Mouse (Mus musculus) kidney, postnatal 10 days (tissue): ENCODE measurements around the gene Ube2e2.
"Not testable (repeated sequence)": the region's sequence is repeated elsewhere in the genome, so short reads cannot be mapped to it uniquely, and the experiment has no call there.

Experiments used
- DNase-seq: peaks from one replicate; pipeline ENCODE4 v3.0.0; 2021; ENCODE audit warnings: mixed read lengths

Gene Ube2e2

DNA sequence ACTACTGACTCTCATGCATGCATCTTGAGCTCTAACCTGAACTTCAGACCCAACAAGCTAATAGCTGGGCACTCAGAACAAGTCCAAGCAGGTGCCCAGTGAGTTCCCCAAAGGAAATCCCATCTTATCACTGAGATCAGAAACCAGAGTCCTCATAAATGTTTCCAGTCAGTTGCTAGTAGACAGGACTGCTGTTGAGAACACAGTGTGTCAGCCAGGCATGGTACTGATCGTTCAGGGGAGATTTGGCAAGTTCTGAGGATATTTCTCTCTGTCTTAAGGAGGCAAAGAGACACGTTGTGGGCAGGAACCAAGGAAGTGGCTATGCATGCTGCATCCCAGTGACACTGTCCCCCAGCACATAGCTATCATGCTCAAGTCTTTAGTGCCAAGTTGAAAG lies 275.5 kb downstream of the Ube2e2 start:
- DNase-seq = no peak

- DNase-seq = no peak
Observed at GRCm38 (mm10) chr14:18601927-18602326, 292.1 kb downstream of the Ube2e2 start.

DNA sequence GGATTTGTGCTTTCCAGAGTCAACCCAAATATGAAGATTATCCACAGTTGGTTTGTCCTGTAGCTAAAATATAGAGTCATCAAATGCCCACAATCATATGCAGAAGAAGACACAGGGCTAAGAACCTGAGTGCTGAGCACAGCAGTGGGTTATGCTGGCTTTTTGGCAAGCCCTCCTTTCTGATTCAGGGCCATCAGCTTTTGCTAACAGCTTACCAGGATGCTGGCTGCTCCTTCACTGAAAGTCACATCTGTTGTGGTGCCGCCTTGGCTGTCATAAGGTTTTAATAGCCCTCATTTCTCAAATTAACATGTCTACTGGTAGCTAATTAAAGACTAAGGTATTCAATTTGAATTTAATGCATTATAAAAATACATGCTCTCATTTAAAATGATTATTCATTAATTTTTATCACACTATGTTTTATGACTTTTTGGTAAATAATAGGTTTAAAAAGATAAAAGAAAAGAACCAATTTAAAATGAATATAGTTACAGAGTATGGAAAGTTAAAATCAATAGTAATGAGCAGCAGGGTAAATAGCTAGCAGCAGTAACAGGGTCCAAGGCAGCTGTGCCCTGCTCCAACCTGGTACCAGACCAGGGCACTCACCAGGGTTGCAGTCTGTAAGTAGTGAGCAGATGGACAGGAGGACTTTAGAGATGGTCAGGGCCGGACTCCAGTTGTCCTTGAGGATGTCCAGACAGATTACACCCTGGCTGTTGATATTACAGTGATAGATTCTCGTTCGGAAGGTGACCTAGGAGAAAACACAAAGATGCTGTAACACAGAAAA lies 307.6 kb downstream of the Ube2e2 start:
- no peak for DNase-seq

- no peak for DNase-seq
Observed at GRCm38 (mm10) chr14:18581735-18582134, 312.3 kb downstream of the Ube2e2 start.

DNA sequence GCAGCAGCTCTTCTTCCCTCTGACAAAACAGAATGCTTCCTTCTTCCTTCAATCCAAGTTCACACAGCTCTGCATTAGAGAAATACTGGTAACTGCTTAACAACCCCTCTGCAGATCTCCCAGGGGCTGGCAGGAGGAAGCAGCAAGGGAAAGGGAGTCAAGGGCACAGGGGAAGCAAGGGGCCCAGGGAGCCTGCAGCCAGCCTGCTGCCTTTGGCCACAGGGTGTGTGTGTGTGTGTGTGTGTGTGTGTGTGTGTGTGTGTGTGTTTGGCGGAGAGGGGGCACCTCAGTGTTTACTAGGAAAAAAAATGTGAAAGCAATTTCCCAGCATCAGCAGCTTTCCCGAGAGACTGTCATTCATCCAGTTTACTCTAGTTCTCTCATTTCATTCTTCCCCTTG lies 319.3 kb downstream of the Ube2e2 start:
- no peak for DNase-seq

DNA sequence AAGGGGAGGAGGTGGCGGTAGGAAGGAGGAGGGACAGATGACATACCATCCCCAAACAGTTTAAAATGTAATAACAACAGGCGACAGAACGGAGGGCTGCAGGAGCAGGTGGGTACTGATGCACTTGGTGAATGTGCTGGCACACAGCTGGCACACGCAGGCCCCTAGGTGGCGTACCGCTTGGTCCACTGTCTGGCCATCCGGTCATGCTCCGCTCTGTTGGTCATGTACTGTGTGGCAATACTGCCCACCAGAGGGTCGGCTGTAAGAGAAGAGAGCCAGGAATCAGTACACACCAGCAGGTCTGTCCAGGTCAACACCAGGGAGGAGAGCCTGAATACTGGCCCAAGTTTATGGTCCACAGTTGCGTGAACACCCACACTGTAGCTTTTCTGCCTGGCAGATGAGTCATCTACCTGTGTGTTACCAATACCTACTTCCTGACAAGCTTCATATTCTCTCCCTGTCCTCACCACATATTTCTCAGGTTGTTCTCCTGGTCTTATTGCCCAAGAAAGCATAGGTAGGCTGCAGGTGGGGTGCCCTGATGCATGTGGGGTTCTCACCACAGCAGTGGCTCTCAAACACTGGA lies 319.8 kb downstream of the Ube2e2 start:
- no peak for DNase-seq

DNA sequence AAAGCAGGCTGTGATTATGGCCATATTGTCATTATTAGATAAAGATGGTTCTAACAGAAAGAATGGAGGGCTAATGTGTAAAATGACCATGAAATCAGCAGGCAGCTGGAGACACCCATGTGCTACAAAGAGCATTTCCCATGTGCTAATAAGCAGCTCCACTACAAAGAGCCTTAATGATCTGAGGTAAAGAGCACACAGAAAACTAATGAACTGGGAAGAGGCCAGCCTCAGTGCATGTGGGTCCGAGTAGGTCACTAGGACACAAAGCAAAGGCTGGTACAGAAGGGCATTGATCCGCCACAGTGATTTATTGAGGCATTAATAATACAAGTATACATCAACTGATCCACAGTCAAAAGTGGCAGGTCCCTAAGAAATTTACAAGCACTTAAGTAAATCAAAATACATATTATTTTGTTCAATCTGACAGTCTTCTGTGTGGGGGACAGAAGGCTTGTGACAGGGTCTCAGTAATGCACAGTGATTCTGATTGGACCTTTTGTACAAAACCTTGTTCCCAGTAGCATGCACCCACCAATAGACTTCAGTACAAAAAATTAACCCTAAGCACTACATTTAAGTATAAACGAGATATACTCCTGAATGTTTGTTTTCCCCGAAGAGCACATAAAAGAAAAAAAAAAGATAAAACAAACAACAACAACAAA lies 320.6 kb downstream of the Ube2e2 start:
- no peak for DNase-seq

GRCm38 (mm10) chr14:18572852-18573251 lies 321.2 kb downstream of the Ube2e2 start:
- no peak for DNase-seq

GRCm38 (mm10) chr14:18569615-18570014 lies 324.5 kb downstream of the Ube2e2 start:
- DNase-seq = no peak

- DNase-seq = not testable (repeated sequence)
Observed at GRCm38 (mm10) chr14:18564999-18565398, 329.1 kb downstream of the Ube2e2 start.

DNA sequence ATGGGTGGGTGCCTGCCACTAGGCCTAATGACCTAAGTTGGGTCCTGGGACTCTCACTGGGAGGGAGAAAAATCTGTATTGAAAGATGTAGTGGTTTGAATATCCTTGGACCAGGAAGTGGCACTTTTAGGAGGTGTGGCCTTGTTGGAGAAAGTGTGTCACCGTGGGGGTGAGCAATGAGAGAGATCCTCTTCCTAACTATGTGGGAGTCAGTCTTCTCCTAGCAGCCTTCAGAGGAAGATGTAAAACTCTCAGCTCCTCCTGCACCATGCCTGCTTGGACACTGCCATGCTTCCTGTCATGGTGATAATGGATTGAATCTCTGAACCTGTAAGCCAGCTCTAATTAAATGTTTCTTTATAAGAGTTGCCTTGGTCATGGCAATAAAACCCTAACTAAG lies 338.8 kb downstream of the Ube2e2 start:
- DNase-seq = no peak

- DNase-seq = no peak
Observed at GRCm38 (mm10) chr14:18554627-18554988, 339.5 kb downstream of the Ube2e2 start.

DNA sequence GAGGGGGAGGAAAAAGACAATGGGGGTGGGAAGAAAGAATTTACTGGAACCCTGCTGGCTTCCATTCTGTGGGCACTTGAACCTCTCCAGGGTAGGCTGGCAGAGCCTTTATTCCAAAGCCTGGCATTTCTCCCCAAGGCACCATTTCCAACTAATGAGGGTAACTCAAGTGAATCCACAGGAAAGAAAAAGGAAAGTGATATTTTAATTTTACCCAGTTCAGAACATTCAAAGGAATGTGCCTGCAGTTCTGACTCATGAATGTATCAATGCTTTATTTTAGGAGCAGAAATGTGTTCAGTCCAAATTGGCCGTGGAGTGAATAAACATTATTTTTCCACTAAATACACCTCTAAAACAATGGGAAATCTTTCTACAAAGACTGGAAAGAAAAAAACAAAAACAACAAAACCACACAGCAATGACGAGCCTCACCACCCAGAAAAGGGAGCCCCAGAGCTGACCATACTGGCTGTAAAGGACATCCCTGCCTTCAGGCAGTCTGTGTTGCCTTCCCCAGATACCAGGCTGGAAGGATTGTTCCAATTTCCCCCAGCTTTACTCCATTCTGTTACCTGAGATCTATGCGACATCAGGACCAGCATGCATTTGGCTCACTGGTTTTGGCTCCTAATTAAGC lies 340.0 kb downstream of the Ube2e2 start:
- no peak for DNase-seq

DNA sequence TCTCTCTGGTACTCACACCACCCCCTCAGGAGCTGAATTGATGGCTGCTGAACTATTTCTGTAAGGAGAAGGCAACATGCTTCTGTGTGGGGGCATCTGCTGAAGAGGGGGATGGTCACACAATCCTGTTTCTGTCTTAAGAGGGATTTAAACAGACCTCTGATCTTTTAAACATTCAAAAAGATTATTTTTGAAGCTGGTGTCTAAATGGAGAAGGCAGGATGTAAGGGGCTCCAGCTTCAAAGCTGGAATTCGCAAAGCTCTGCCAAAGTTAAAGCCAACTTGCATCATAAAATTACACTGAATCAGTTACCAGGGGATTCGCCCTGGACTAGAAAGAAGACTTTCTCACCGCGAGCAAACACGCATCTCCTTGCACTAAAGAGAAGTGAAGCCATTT lies 346.5 kb downstream of the Ube2e2 start:
- DNase-seq = no peak

DNA sequence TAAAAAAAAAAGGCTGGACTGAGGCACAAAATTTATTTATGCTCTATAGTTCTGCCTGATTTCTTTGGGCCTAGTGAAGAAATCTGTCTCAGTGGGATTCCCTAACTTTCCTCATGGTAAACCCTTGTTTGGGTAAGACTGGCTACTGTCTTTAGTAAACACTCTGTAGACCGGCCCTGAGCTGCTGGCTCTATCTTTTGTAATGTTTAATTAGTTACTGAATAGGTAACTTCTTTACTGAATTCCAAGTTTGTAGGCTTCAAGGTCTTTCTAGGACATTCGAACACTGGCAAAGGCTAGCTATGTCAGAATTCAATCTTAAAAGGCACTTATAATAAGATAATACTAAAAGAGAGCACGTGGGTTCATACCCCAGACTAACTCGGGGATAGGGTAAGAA lies 355.0 kb downstream of the Ube2e2 start:
- not testable (repeated sequence) for DNase-seq

GRCm38 (mm10) chr14:18530899-18531298 lies 363.2 kb downstream of the Ube2e2 start:
- DNase-seq = no peak

- DNase-seq = no peak
Observed at GRCm38 (mm10) chr14:18530496-18530895, 363.6 kb downstream of the Ube2e2 start.
